Comparison of ENCODE assay signal across 32 mouse cellular contexts in genomic region chr11:98985542-98985941, GRCm38 (mm10). TPM values are rescaled to one million over a fixed set of nuclear protein-coding genes. Genes with fewer than 3 reads are reported as not detected.
A peak's percentile ranks its signal among the peaks of the same experiment; 100 is the strongest.
DNase-seq lines count a peak whose midpoint lies in the region; ATAC-seq and TF ChIP-seq lines count a peak whose summit lies in the region.
"Had no signal": no experiment of that assay in that cellular context is flagged by ENCODE, and none has a peak within 500 bp of the region (broad histone marks: within the 10 kb centered on the region; RNA-seq: fewer than 3 reads in every experiment).

No protein-coding gene starts in this region.

- H3K79me2 ChIP-seq in heart, adult 2 months (replicated peaks; ENCODE audit: control insufficient read depth, insufficient read depth, low read length): no peaks in the 10 kb centered on the region

- no peak overlapping the region for H3K27ac ChIP-seq in heart, adult 2 months
- H3K27ac ChIP-seq in heart, embryonic 14.5 days (replicated peaks in 1 of 2; ENCODE audit: control insufficient read depth in 1 of 2, insufficient read depth in 1 of 2, low read depth in 2 of 2, low read length in 2 of 2): peak overlapping the region in 1 of 2 experiments; percentile 39; a peak in 1 of 4 replicates
- no peak overlapping the region for H3K27ac ChIP-seq in midbrain, embryonic 10.5 days (replicated peaks)
- no peak overlapping the region for H3K27ac ChIP-seq in forebrain, embryonic 13.5 days
- H3K27ac ChIP-seq: embryonic facial prominence, embryonic 13.5 days; forebrain, embryonic 12.5 days; hindbrain, embryonic 12.5 days; kidney, embryonic 15.5 days; limb, embryonic 15.5 days; liver, embryonic 14.5 days; midbrain, embryonic 15.5 days; stomach, embryonic 15.5 days had no signal

- H3K4me2 ChIP-seq in heart, embryonic 14.5 days (ENCODE audit: low read length): 0 out of 2 replicates have a peak overlapping the region, but pooled peaks have one; percentile 7
- H3K4me2 ChIP-seq in forebrain, embryonic 13.5 days: no peak overlapping the region
- H3K4me2 ChIP-seq: embryonic facial prominence, embryonic 13.5 days; forebrain, embryonic 12.5 days; hindbrain, embryonic 12.5 days; kidney, embryonic 15.5 days; limb, embryonic 15.5 days; lung, embryonic 14.5 days; midbrain, embryonic 15.5 days; stomach, embryonic 15.5 days had no signal

- peak; percentile 54 for ATAC-seq in heart, embryonic 14.5 days (ENCODE audit: insufficient number of reproducible peaks, insufficient read depth, low FRiP score, low read depth)
- no peak for ATAC-seq in forebrain, embryonic 13.5 days
- ATAC-seq: intestine, postnatal 0 days; midbrain, embryonic 15.5 days had no signal

- H3K9me3 ChIP-seq in heart, embryonic 14.5 days (ENCODE audit: control insufficient read depth, low read length): no peaks in the 10 kb centered on the region
- no peaks in the 10 kb centered on the region for H3K9me3 ChIP-seq in midbrain, embryonic 10.5 days (replicated peaks)
- no peaks in the 10 kb centered on the region for H3K9me3 ChIP-seq in forebrain, embryonic 13.5 days (replicated peaks)
- H3K9me3 ChIP-seq: embryonic facial prominence, embryonic 13.5 days; forebrain, embryonic 12.5 days; hindbrain, embryonic 12.5 days; kidney, embryonic 15.5 days; limb, embryonic 15.5 days; megakaryocyte, embryonic 14.5 days; midbrain, embryonic 15.5 days; stomach, embryonic 15.5 days had no signal

- peaks cover 2% of the 10 kb centered on the region for H3K4me1 ChIP-seq in heart, adult 2 months (ENCODE audit: control insufficient read depth, insufficient read depth, low read length)
- H3K4me1 ChIP-seq in heart, embryonic 14.5 days (ENCODE audit: control insufficient read depth in 2 of 2, insufficient read depth in 2 of 2, low read length in 2 of 2): peaks cover 12 to 35% of the 10 kb centered on the region in 2 experiments
- H3K4me1 ChIP-seq in midbrain, embryonic 10.5 days: peaks cover 20% of the 10 kb centered on the region
- peaks cover 17% of the 10 kb centered on the region; the same call in 1 of the 2 replicates for H3K4me1 ChIP-seq in forebrain, embryonic 13.5 days

- TF ChIP-seq EP300 in heart, adult 2 months (IDR thresholded peaks at IDR 0.05; ENCODE audit: insufficient read depth, low read depth, low read length): peak; percentile 66; the same call in 1 of the 2 replicates

- H3K27me3 ChIP-seq in heart, adult 2 months (ENCODE audit: control insufficient read depth, insufficient read depth, low read length): no peaks in the 10 kb centered on the region; the same call in 1 of the 2 replicates
- H3K27me3 ChIP-seq in heart, embryonic 14.5 days (ENCODE audit: control insufficient read depth, insufficient read depth, low read length): peaks cover 6% of the 10 kb centered on the region; the same call in 1 of the 2 replicates
- peaks cover 50% of the 10 kb centered on the region for H3K27me3 ChIP-seq in midbrain, embryonic 10.5 days (ENCODE audit: low read depth, poor library complexity, severe bottlenecking)
- peaks cover 35% of the 10 kb centered on the region for H3K27me3 ChIP-seq in forebrain, embryonic 13.5 days
- H3K27me3 ChIP-seq: midbrain, embryonic 15.5 days had no signal

- no peak for TF ChIP-seq POLR2A in heart, adult 2 months (IDR thresholded peaks at IDR 0.05; ENCODE audit: insufficient read depth, low read depth, low read length)

- H3K4me3 ChIP-seq in heart, adult 2 months: no peak overlapping the region
- no peak overlapping the region for H3K4me3 ChIP-seq in heart, embryonic 14.5 days (ENCODE audit: control insufficient read depth in 1 of 2, insufficient read depth in 1 of 2, low read depth in 1 of 2, low read length in 2 of 2)
- no peak overlapping the region for H3K4me3 ChIP-seq in midbrain, embryonic 10.5 days
- H3K4me3 ChIP-seq in forebrain, embryonic 13.5 days: no peak overlapping the region
- H3K4me3 ChIP-seq: embryonic facial prominence, embryonic 13.5 days; erythroblast, embryonic 14.5 days; forebrain, embryonic 12.5 days; hindbrain, embryonic 12.5 days; kidney, embryonic 15.5 days; limb, embryonic 15.5 days; megakaryocyte, embryonic 14.5 days; midbrain, embryonic 15.5 days; myocyte; stomach, embryonic 15.5 days had no signal

- H3K36me3 ChIP-seq in heart, adult 2 months (ENCODE audit: control insufficient read depth, insufficient read depth, low read length): no peaks in the 10 kb centered on the region
- H3K36me3 ChIP-seq in heart, embryonic 14.5 days (ENCODE audit: control insufficient read depth, insufficient read depth, low read length): 0 out of 2 replicates have a peak, but pooled peaks cover 1% of the 10 kb centered on the region
- peaks cover 17% of the 10 kb centered on the region for H3K36me3 ChIP-seq in midbrain, embryonic 10.5 days
- H3K36me3 ChIP-seq in forebrain, embryonic 13.5 days (ENCODE audit: poor library complexity, severe bottlenecking): peaks cover 7% of the 10 kb centered on the region; the same call in 1 of the 2 replicates
- H3K36me3 ChIP-seq: embryonic facial prominence, embryonic 13.5 days; hindbrain, embryonic 12.5 days; limb, embryonic 15.5 days; midbrain, embryonic 15.5 days; stomach, embryonic 15.5 days had no signal

- intact Hi-C loops in heart, adult 2 months (cut with DNase I): no loop called here
- intact Hi-C loops in heart, postnatal 25 days (cut with DNase I): no loop called here
- intact Hi-C loops in gastrocnemius, postnatal 14 days (cut with DNase I; ENCODE audit: low total_unique reads): loop anchor here (5.0 kb wide), 1 partner anchor 167 kb away; no protein-coding TSS in a partner anchor

- peak; percentile 1 for DNase-seq in cerebellum, adult 11 months
- DNase-seq in cerebellum, postnatal 4 days (ENCODE audit: low spot score in 2 of 2): no peak
- peak; percentile 51 to 74 for DNase-seq in heart, adult 2 months
- peak; percentile 11 for DNase-seq in heart, postnatal 25 days (ENCODE audit: low spot score)
- no peak for DNase-seq in midbrain, embryonic 10.5 days (ENCODE audit: low spot score)
- no peak for DNase-seq in gastrocnemius, postnatal 14 days
- DNase-seq: adrenal gland, postnatal 14 days; embryo, embryonic 11 days; kidney, postnatal 4 days; layer of hippocampus, adult 9-11 months; left cerebral cortex, postnatal 4 days; lung, embryonic 14.5 days; lung, postnatal 36 days; right cerebral cortex, adult 18-20 months; right cerebral cortex, postnatal 4 days; thymus, adult 2 months; thymus, postnatal 4 days had no signal

- TF ChIP-seq CTCF in heart, adult 2 months (IDR thresholded peaks at IDR 0.05): no peak

- no peak overlapping the region for H3K9ac ChIP-seq in heart, adult 2 months (ENCODE audit: low read depth, low read length)
- H3K9ac ChIP-seq in heart, embryonic 14.5 days (ENCODE audit: low read length): no peak overlapping the region
- no peak overlapping the region for H3K9ac ChIP-seq in forebrain, embryonic 13.5 days
- H3K9ac ChIP-seq: forebrain, embryonic 12.5 days; hindbrain, embryonic 12.5 days; kidney, embryonic 15.5 days; limb, embryonic 15.5 days; liver, embryonic 14.5 days; lung, embryonic 14.5 days; midbrain, embryonic 15.5 days; stomach, embryonic 15.5 days had no signal

- 60% methylated on average over 7 of the region's 7 CpGs for WGBS in heart, adult 2 months
- 47% methylated on average over 7 of the region's 7 CpGs for WGBS in heart, embryonic 14.5 days
- WGBS in midbrain, embryonic 10.5 days: 93% methylated on average over 7 of the region's 7 CpGs
- 94% methylated on average over 7 of the region's 7 CpGs for WGBS in forebrain, embryonic 13.5 days

RNA-seq across cellular contexts. Expression of gene Gjd3, which starts 2.7 kb away (rescaled TPM):
- under 1 TPM; 0.27 to 0.31 TPM for total RNA-seq in heart, adult 2 months (2021)
- 0.94 and 1.6 TPM in 2 replicates for polyA plus RNA-seq in heart, adult 2 months (2012; rRNA removed)
- 1.00 and 2.3 TPM in 2 replicates for polyA plus RNA-seq in heart, embryonic 14.5 days (2014; fragmentation: Nextera tagmentation; extraction: Ambion mirVana)
- 1 to 10 TPM in 1 of 2 experiments, under 1 TPM in 1; 0.52 to 1.1 TPM for total RNA-seq in heart, postnatal 25 days (2021)
- 0.16 TPM in 1 of 2 replicates, not detected in the other for polyA plus RNA-seq in midbrain, embryonic 10.5 days (2016; fragmentation: Nextera tagmentation; extraction: Ambion mirVana)
- 0.21 TPM in 1 of 2 replicates, not detected in the other for polyA plus RNA-seq in forebrain, embryonic 13.5 days (2015; fragmentation: Nextera tagmentation; extraction: Ambion mirVana)
- not detected for total RNA-seq in gastrocnemius, postnatal 14 days (2021)
- total RNA-seq: adrenal gland, postnatal 14 days; gastrocnemius, adult 18-20 months had no signal
- polyA plus RNA-seq: erythroblast, embryonic 14.5 days; liver, embryonic 14.5 days; lung, embryonic 14.5 days had no signal

RNA-seq across cellular contexts. Expression of gene Top2a, which starts 38.4 kb away (rescaled TPM):
- total RNA-seq in heart, adult 2 months (2021): 1 to 10 TPM; 1.4 to 2.3 TPM
- polyA plus RNA-seq in heart, adult 2 months (2012; rRNA removed): 0.27 and 0.56 TPM in 2 replicates
- 169 and 174 TPM in 2 replicates for polyA plus RNA-seq in heart, embryonic 14.5 days (2014; fragmentation: Nextera tagmentation; extraction: Ambion mirVana)
- 1 to 10 TPM; 4.2 to 4.6 TPM for total RNA-seq in heart, postnatal 25 days (2021)
- 357 and 364 TPM in 2 replicates for polyA plus RNA-seq in midbrain, embryonic 10.5 days (2016; fragmentation: Nextera tagmentation; extraction: Ambion mirVana)
- polyA plus RNA-seq in forebrain, embryonic 13.5 days (2015; fragmentation: Nextera tagmentation; extraction: Ambion mirVana): 276 and 284 TPM in 2 replicates
- total RNA-seq in gastrocnemius, postnatal 14 days (2021): 10 to 100 TPM; 13.8 to 16.9 TPM

RNA-seq across cellular contexts. Expression of gene Igfbp4, which starts 55.5 kb away (rescaled TPM):
- total RNA-seq in heart, adult 2 months (2021): 10 to 100 TPM; 81.8 to 84.2 TPM
- 163 and 216 TPM in 2 replicates for polyA plus RNA-seq in heart, adult 2 months (2012; rRNA removed)
- polyA plus RNA-seq in heart, embryonic 14.5 days (2014; fragmentation: Nextera tagmentation; extraction: Ambion mirVana): 315 and 373 TPM in 2 replicates
- total RNA-seq in heart, postnatal 25 days (2021): 10 to 100 TPM; 87.8 to 99.7 TPM
- 290 and 322 TPM in 2 replicates for polyA plus RNA-seq in midbrain, embryonic 10.5 days (2016; fragmentation: Nextera tagmentation; extraction: Ambion mirVana)
- 131 TPM in 2 replicates for polyA plus RNA-seq in forebrain, embryonic 13.5 days (2015; fragmentation: Nextera tagmentation; extraction: Ambion mirVana)
- 100 to 1,000 TPM in 1 of 2 experiments, 10 to 100 TPM in 1; 76.9 to 104 TPM for total RNA-seq in gastrocnemius, postnatal 14 days (2021)

RNA-seq across cellular contexts. Expression of gene Rara, which starts 57.9 kb away (rescaled TPM):
- total RNA-seq in heart, adult 2 months (2021): 10 to 100 TPM; 10.1 to 12.8 TPM
- 7.1 and 10.9 TPM in 2 replicates for polyA plus RNA-seq in heart, adult 2 months (2012; rRNA removed)
- 31.4 and 33.4 TPM in 2 replicates for polyA plus RNA-seq in heart, embryonic 14.5 days (2014; fragmentation: Nextera tagmentation; extraction: Ambion mirVana)
- 10 to 100 TPM; 11.8 TPM for total RNA-seq in heart, postnatal 25 days (2021)
- polyA plus RNA-seq in midbrain, embryonic 10.5 days (2016; fragmentation: Nextera tagmentation; extraction: Ambion mirVana): 15.5 and 16.1 TPM in 2 replicates
- 8.7 and 10.2 TPM in 2 replicates for polyA plus RNA-seq in forebrain, embryonic 13.5 days (2015; fragmentation: Nextera tagmentation; extraction: Ambion mirVana)
- 10 to 100 TPM; 13.7 to 19.7 TPM for total RNA-seq in gastrocnemius, postnatal 14 days (2021)

Comparison
In these comparisons a context has a peak if more than half of its experiments do, and no peak if none do; other contexts are left out.
1. DNase-seq: peak in cerebellum, adult 11 months (single experiment), heart, adult 2 months (2 of 2) and heart, postnatal 25 days (single experiment); none in cerebellum, postnatal 4 days (0 of 2), midbrain, embryonic 10.5 days (single experiment) and gastrocnemius, postnatal 14 days (single experiment).
2. RNA of gene Top2a, which starts 38.4 kb away (polyA plus RNA-seq): 357 to 364 TPM in midbrain, embryonic 10.5 days, 276 to 284 TPM in forebrain, embryonic 13.5 days and 169 to 174 TPM in heart, embryonic 14.5 days; 0.27 to 0.56 TPM in heart, adult 2 months; every median in the first group is over 100 times any median in the second.